Mouse (Mus musculus): ENCODE data around the gene Narfl. TPM values are rescaled to one million over a fixed set of nuclear protein-coding genes. Genes with fewer than 3 reads are reported as not detected.

Gene Narfl
- polyA plus RNA-seq, 1 experiment from 2014 or later = 24.8 TPM

DNA sequence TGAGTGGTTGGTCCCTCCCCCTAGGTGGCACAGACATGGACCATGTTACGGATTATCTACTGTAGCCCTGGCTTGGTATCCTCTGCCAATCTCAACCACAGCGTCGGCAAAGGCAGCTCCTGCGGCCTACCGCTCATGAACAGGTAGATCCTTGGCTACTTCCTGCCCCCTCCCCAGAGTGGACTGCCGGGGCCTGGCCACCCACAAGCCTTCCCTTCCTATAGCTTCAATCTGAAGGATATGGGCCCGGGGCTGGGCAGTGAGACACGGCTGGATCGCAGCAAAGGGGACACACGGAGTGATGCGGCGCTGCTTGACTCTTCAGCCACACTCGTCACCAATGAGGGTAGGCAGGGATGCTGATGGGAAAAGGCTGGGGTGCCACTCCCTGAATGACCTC, 53.4 kb downstream of the Narfl start:
- H3K9ac ChIP-seq (replicated peaks) = no peak overlapping the region
- no peak for ATAC-seq (ENCODE audit: low FRiP score, low read depth)
- no peak overlapping the region for H3K4me3 ChIP-seq
- 96% methylated on average over 13 of the region's 13 CpGs for WGBS
- H3K27ac ChIP-seq (replicated peaks) = no peak overlapping the region
- peaks cover 46% of the 10 kb centered on the region for H3K36me3 ChIP-seq
- H3K4me1 ChIP-seq = peaks cover 63% of the 10 kb centered on the region
- H3K9me3 ChIP-seq = no peaks in the 10 kb centered on the region
- peaks cover 5% of the 10 kb centered on the region; the same call in 1 of the 2 replicates for H3K27me3 ChIP-seq
- no peak overlapping the region for H3K4me2 ChIP-seq (replicated peaks)

- Histone ChIP-seq H3K27me3 (peaks cover under 1% of the 10 kb centered on the region; the same call in 1 of the 2 replicates), H3K36me3 (peaks cover 46% of the 10 kb centered on the region), H3K27ac (replicated peaks) (peak overlapping the region; percentile 91; the same call in 1 of the 2 replicates), H3K4me3 (no peak overlapping the region; the same call in 1 of the 2 replicates), H3K4me2 (replicated peaks) (peak overlapping the region; percentile 84; the same call in 1 of the 2 replicates), H3K4me1 (peaks cover 63% of the 10 kb centered on the region), H3K9ac (replicated peaks) (no peak overlapping the region), H3K9me3 (no peaks in the 10 kb centered on the region)
- WGBS = 93% methylated on average over 22 of the region's 22 CpGs
- ATAC-seq (ENCODE audit: low FRiP score, low read depth) = no peak
Measured at GRCm38 (mm10) chr17:25827546-25828222, 54.1 kb downstream of the Narfl start.

GRCm38 (mm10) chr17:25828223-25828594, 54.6 kb downstream of the Narfl start:
- Histone ChIP-seq H3K4me2 (replicated peaks) (peak overlapping the region; percentile 84), H3K4me3 (peak overlapping the region; percentile 67), H3K36me3 (peaks cover 46% of the 10 kb centered on the region), H3K4me1 (peaks cover 60% of the 10 kb centered on the region), H3K27me3 (no peaks in the 10 kb centered on the region), H3K9ac (replicated peaks) (peak overlapping the region; percentile 84; the same call in 1 of the 2 replicates), H3K27ac (replicated peaks) (peak overlapping the region; percentile 91), H3K9me3 (no peaks in the 10 kb centered on the region)
- no peak for ATAC-seq (ENCODE audit: low FRiP score, low read depth)
- WGBS = 83% methylated on average over 8 of the region's 8 CpGs

DNA sequence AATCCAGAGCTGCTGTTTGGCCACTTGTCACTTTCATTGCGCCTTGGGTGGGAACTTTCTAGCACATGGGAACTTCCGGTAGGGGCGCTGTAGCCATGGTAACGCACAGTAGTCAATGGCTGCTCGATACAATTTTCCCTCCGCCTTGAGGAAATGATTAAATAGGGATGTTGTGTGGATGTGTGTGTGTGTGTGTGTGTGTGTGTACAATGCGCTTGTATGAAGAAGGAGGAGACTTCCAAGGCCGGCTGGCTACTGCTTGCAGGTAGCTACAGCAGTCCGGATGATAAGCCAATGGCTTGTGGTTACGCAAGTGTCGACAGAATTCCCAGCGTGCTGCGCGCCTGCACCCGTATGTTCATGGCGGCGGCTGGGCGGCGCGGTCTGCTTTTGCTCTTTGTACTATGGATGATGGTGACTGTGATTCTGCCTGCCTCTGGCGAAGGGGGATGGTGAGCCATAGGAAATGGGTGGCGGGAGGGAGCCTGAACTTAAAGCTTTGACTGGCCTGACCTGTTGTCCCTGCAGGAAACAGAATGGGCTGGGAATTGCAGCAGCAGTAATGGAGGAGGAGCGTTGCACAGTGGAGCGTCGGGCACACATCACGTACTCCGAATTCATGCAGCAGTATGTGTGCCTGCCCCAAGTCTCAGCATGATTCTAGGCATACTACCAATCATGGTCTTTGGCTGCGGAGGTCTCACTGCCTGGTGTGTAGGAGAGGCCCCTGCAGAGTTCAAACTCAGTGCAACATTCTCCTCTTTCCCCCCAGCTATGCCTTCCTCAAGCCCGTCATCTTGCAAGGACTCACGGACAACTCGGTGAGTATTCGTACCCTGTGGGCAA, 55.4 kb downstream of the Narfl start, which contains the start of gene Jmjd8:
TSS of gene Jmjd8 (plus strand) at position 156 of the 846 bp plus-strand sequence.
- no peaks in the 10 kb centered on the region for H3K9me3 ChIP-seq
- ATAC-seq (ENCODE audit: low FRiP score, low read depth) = peak; percentile 42
- peak within 1 kb of the TSS; percentile 84 for H3K9ac ChIP-seq (replicated peaks)
- peaks cover 46% of the 10 kb centered on the region for H3K36me3 ChIP-seq
- H3K27me3 ChIP-seq = no peaks in the 10 kb centered on the region
- under 1% methylated on average over 32 of the region's 32 CpGs for WGBS
- peak within 1 kb of the TSS; percentile 84 for H3K4me2 ChIP-seq (replicated peaks)
- peak within 1 kb of the TSS; percentile 91 for H3K27ac ChIP-seq (replicated peaks)
- peak within 1 kb of the TSS; percentile 67 for H3K4me3 ChIP-seq
- peaks cover 63% of the 10 kb centered on the region for H3K4me1 ChIP-seq

DNA sequence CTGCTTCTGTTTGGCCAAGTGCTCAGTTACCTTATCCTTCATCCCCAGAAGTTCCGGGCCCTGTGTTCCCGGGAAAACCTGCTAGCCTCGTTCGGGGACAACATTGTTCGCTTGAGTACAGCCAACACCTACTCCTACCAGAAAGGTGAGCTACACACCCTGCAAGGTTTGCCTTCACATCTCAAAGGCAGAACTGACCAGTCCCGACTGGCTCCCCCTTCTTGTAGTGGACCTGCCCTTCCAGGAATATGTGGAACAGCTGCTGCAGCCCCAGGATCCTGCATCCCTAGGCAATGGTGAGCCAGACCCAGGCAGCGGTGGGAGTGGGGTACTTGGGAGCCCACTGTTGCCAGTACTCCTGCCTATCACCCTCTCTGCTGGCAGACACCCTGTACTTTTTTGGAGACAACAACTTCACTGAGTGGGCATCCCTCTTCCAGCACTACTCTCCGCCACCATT, 56.0 kb downstream of the Narfl start:
- Histone ChIP-seq H3K4me2 (replicated peaks) (peak overlapping the region; percentile 84), H3K27ac (replicated peaks) (peak overlapping the region; percentile 91), H3K27me3 (no peaks in the 10 kb centered on the region), H3K36me3 (peaks cover 46% of the 10 kb centered on the region), H3K9me3 (no peaks in the 10 kb centered on the region), H3K4me1 (peaks cover 63% of the 10 kb centered on the region), H3K4me3 (peak overlapping the region; percentile 67), H3K9ac (replicated peaks) (peak overlapping the region; percentile 84)
- no peak for ATAC-seq (ENCODE audit: low FRiP score, low read depth)
- 47% methylated on average over 8 of the region's 8 CpGs for WGBS

GRCm38 (mm10) chr17:25830200-25830753, 56.7 kb downstream of the Narfl start:
- no peaks in the 10 kb centered on the region for H3K27me3 ChIP-seq
- H3K4me3 ChIP-seq = peak overlapping the region; percentile 67; the same call in 1 of the 2 replicates
- no peaks in the 10 kb centered on the region for H3K9me3 ChIP-seq
- peak overlapping the region; percentile 84; the same call in 1 of the 2 replicates for H3K9ac ChIP-seq (replicated peaks)
- H3K36me3 ChIP-seq = peaks cover 50% of the 10 kb centered on the region
- WGBS = 89% methylated on average over 4 of the region's 4 CpGs
- H3K4me1 ChIP-seq = peaks cover 63% of the 10 kb centered on the region
- H3K4me2 ChIP-seq (replicated peaks) = peak overlapping the region; percentile 84
- ATAC-seq (ENCODE audit: low FRiP score, low read depth) = no peak
- H3K27ac ChIP-seq (replicated peaks) = no peak overlapping the region

DNA sequence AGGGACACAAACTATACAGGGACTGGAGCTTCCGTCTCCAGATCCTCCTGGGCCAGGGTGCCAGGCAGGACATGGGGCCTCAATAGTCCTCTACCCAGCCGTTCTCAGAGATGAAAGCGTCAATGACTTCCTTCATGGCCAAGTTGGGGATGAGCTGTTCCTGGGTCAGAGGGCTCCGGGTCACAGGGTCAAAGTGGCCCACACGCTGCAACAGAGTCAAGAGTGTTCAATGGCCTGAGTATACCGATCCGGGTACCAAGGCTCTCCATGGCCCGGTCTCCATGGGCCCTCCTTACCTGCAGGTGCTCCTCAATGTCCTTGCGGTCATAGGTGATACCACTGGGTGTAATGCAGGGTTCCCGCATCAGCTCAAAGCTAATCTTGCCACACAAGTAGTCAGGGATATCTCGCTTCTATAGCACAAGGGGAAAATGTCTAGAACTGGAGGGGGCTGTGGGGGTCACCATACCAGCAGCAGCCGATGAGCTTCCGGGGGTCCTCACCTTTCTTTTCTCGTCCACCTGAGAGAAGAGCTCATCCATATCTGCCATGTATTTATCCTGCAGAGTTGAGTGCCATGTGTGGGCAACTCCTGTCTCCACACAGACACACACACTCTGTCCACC, 57.3 kb downstream of the Narfl start:
- H3K9me3 ChIP-seq = no peaks in the 10 kb centered on the region
- 88% methylated on average over 14 of the region's 14 CpGs for WGBS
- H3K9ac ChIP-seq (replicated peaks) = no peak overlapping the region
- peaks cover 46% of the 10 kb centered on the region for H3K36me3 ChIP-seq
- H3K27ac ChIP-seq (replicated peaks) = no peak overlapping the region
- H3K4me3 ChIP-seq = peak overlapping the region; percentile 77; the same call in 1 of the 2 replicates
- H3K27me3 ChIP-seq = no peaks in the 10 kb centered on the region
- peaks cover 63% of the 10 kb centered on the region for H3K4me1 ChIP-seq
- peak overlapping the region; percentile 96 for H3K4me2 ChIP-seq (replicated peaks)
- no peak for ATAC-seq (ENCODE audit: low FRiP score, low read depth)

GRCm38 (mm10) chr17:25831451-25832281, 58.1 kb downstream of the Narfl start:
- peaks cover 39% of the 10 kb centered on the region for H3K36me3 ChIP-seq
- ATAC-seq (ENCODE audit: low FRiP score, low read depth) = no peak

GRCm38 (mm10) chr17:25832436-25833290, 59.1 kb downstream of the Narfl start:
- peak overlapping the region; percentile 95 for H3K27ac ChIP-seq (replicated peaks)
- peak overlapping the region; percentile 77 for H3K4me3 ChIP-seq
- WGBS = under 1% methylated on average over 77 of the region's 77 CpGs
- no peaks in the 10 kb centered on the region for H3K9me3 ChIP-seq
- H3K27me3 ChIP-seq = no peaks in the 10 kb centered on the region
- H3K9ac ChIP-seq (replicated peaks) = peak overlapping the region; percentile 84
- peak; percentile 89 for ATAC-seq (ENCODE audit: low FRiP score, low read depth)
- H3K36me3 ChIP-seq = peaks cover 29% of the 10 kb centered on the region
- H3K4me2 ChIP-seq (replicated peaks) = peak overlapping the region; percentile 96
- peaks cover 81% of the 10 kb centered on the region for H3K4me1 ChIP-seq

More at GRCm38 (mm10) chr17:25831451-25832281, 58.1 kb downstream of the Narfl start:
- H3K27ac ChIP-seq (replicated peaks) = peak overlapping the region; percentile 4; the same call in 1 of the 2 replicates
- 64% methylated on average over 21 of the region's 21 CpGs for WGBS
- peak overlapping the region; percentile 96 for H3K4me2 ChIP-seq (replicated peaks)
- no peaks in the 10 kb centered on the region for H3K27me3 ChIP-seq
- peak overlapping the region; percentile 77 for H3K4me3 ChIP-seq
- no peaks in the 10 kb centered on the region for H3K9me3 ChIP-seq
- H3K9ac ChIP-seq (replicated peaks) = peak overlapping the region; percentile 84
- H3K4me1 ChIP-seq = peaks cover 71% of the 10 kb centered on the region
